Mouse (Mus musculus) liver, embryonic 14.5 days (tissue): Measurements from ENCODE around the gene Umad1. TPM values are rescaled to one million over a fixed set of nuclear protein-coding genes. Genes with fewer than 3 reads are reported as not detected.

Source experiments
- ATAC-seq: fragments of 200-750 bp; cut with Nextera tagmentation; 2 replicates; pipeline ENCODE4 v1.8.0; 2017; ENCODE audit warnings: moderate number of reproducible peaks, mild to moderate bottlenecking, moderate library complexity; ENCODE audit not compliant: insufficient read depth
- DNase-seq, 3 experiments: peaks; one replicate each; pipeline ENCODE4 v3.0.0-alpha.2; 2012 to 2013; ENCODE audit warnings: low read depth in 3 of 3, low spot score in 3 of 3
- H3K27ac ChIP-seq: fragments of 300-500 bp; sonication (generic); 2 replicates; pipeline ENCODE4 v1.5.1; 2014; ENCODE audit warnings: moderate library complexity, mild to moderate bottlenecking, control low read depth, inconsistent platforms
- H3K27me3 ChIP-seq: fragments of 300-500 bp; sonication (generic); 2 replicates; pipeline ENCODE4 v1.6.1; 2014; ENCODE audit warnings: mild to moderate bottlenecking, low read length, moderate library complexity; ENCODE audit not compliant: control insufficient read depth, insufficient read depth
- H3K36me3 ChIP-seq: fragments of 300-500 bp; sonication (generic); replicated peaks from 2 replicates; pipeline ENCODE4 v1.6.1; 2014; ENCODE audit warnings: low read depth; ENCODE audit not compliant: control insufficient read depth, insufficient read depth
- H3K4me1 ChIP-seq, 2 experiments: fragments of 200-500 bp in 1 of 2; fragments of 300-500 bp in 1 of 2; sonication (generic) in 1 of 2; replicated peaks; 2 replicates each; pipeline ENCODE4 v1.6.1; 2012 to 2014; ENCODE audit warnings: antibody characterized with exemption in 1 of 2, inconsistent platforms in 1 of 2, low read length in 1 of 2; ENCODE audit not compliant: control insufficient read depth in 2 of 2, insufficient read depth in 2 of 2
- H3K4me2 ChIP-seq: fragments of 300-500 bp; sonication (generic); 2 replicates; pipeline ENCODE4 v1.6.1; 2014; ENCODE audit warnings: low read depth, mild to moderate bottlenecking, control low read depth, moderate library complexity
- H3K4me3 ChIP-seq, 2 experiments: fragments of 200-500 bp in 1 of 2; fragments of 300-500 bp in 1 of 2; sonication (generic) in 1 of 2; 2 replicates each; pipeline ENCODE4 v1.5.1; 2012 to 2014; ENCODE audit warnings: low read depth in 2 of 2, low read length in 2 of 2, mild to moderate bottlenecking in 2 of 2, control low read depth in 1 of 2, inconsistent platforms in 1 of 2, moderate library complexity in 1 of 2; ENCODE audit not compliant: insufficient read depth in 1 of 2
- H3K9ac ChIP-seq: fragments of 300-500 bp; sonication (generic); replicated peaks from 2 replicates; pipeline ENCODE4 v1.6.1; 2014; ENCODE audit warnings: mild to moderate bottlenecking, control low read depth, moderate library complexity
- H3K9me3 ChIP-seq: fragments of 300-500 bp; sonication (generic); 2 replicates; pipeline ENCODE4 v1.6.1; 2016; ENCODE audit warnings: low read length, mixed read lengths; ENCODE audit not compliant: control insufficient read depth
- CTCF ChIP-seq: IDR thresholded peaks from 2 replicates; pipeline ENCODE4 v1.5.1; 2016; ENCODE audit warnings: antibody characterized with exemption, low read depth, control low read depth
- EP300 ChIP-seq: IDR thresholded peaks from 2 replicates; pipeline ENCODE4 v1.6.1; 2016; ENCODE audit warnings: antibody characterized with exemption, low read depth
- WGBS: fragments of 180-500 bp; shearing (Covaris S2); extraction: QIAGEN DNeasy Blood & Tissue Kit; methylation state at CpG from one replicate; pipeline ENCODE4 v1.1.7; 2014; ENCODE audit not compliant: insufficient replicate concordance; 5-methylcytosine and 5-hydroxymethylcytosine counted together
- polyA plus RNA-seq, 2 experiments: library from polyadenylated mRNA; depleted of rRNA in 1 of 2; stranded (reverse) in 1 of 2; unstranded in 1 of 2; fragments of >200 nt; fragmentation: Nextera tagmentation in 1 of 2; extraction: Ambion mirVana in 1 of 2; gene quantifications; 2 replicates each; pipeline versions ENCODE4 v1.2.1 to v1.2.3; 2012 to 2014

Umad1 gene
- polyA plus RNA-seq, 2 experiments, result 8.1 to 14.7 TPM

DNA sequence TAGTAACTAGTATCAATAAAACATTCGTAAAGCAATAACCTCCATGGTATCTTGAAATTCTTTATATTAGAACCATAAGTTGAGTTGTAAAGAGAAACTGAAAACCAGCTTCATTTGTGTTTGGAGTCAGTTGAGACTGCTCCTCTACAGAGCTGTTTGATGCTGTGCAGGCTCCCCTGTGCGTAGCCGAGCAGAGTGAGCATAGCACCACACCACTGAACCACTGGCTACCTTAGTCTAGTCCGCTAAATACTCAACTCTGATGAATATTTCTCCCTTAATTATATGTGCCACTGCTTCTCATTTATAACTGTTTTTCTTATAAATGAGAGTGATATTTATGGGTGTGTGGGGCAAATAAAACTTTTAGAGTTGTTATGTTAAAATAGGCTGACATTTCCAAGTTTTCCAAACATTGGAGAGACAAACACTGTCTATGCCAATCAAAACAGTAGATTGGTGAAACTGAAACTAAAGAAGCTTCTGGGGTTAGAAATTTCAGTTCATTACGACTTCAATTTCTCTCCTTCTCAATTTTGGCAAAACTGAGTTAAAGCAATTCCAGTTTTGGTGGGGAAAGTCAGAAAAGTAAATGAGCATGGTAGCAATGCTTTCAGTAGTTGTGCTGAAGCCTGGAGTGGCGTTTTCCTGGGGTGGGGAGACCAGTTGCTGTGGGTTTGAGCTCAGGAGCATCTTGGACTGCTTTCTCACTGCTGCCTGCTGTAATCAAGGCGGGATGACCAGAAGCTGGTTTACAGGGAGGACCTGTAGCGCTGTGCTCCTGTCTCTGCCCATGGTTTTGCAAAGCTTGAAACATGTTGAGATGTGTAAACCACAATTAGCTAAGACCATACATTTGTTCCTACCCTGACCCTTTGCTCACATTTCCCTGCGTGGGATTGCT lies 77.7 kb downstream of the Umad1 start:
- Histone ChIP-seq H3K27ac (no peak overlapping the region), H3K27me3 (no peaks in the 10 kb centered on the region), H3K4me1 (no peaks in the 10 kb centered on the region), H3K9me3 (no peaks in the 10 kb centered on the region), H3K36me3 (no peaks in the 10 kb centered on the region), H3K9ac (no peak overlapping the region), H3K4me3 (no peak overlapping the region), H3K4me2 (no peak overlapping the region)
- no peak for ATAC-seq
- TF ChIP-seq EP300 (no peak), CTCF (no peak)
- 75% methylated on average over 9 of the region's 9 CpGs for WGBS
- no peak for DNase-seq

- Histone ChIP-seq H3K9ac (no peak overlapping the region), H3K27ac (no peak overlapping the region), H3K4me3 (no peak overlapping the region), H3K4me2 (no peak overlapping the region), H3K4me1 (peaks cover 13 to 14% of the 10 kb centered on the region in 2 experiments), H3K36me3 (no peaks in the 10 kb centered on the region), H3K27me3 (no peaks in the 10 kb centered on the region), H3K9me3 (no peaks in the 10 kb centered on the region)
- no peak for TF ChIP-seq EP300
- no peak for TF ChIP-seq CTCF
- ATAC-seq (no peak), DNase-seq (no peak)
- 68% methylated on average over 6 of the region's 6 CpGs for WGBS
Measured at GRCm38 (mm10) chr6:8339453-8339852, 80.4 kb downstream of the Umad1 start.

- DNase-seq, result peak in 2 of 3 experiments; percentile 16 to 49
- 26% methylated on average over 4 of the region's 4 CpGs for WGBS
- Histone ChIP-seq H3K4me1 (peaks cover 25 to 28% of the 10 kb centered on the region in 2 experiments), H3K4me2 (peak overlapping the region; percentile 58), H3K36me3 (no peaks in the 10 kb centered on the region), H3K27me3 (no peaks in the 10 kb centered on the region), H3K9me3 (no peaks in the 10 kb centered on the region), H3K4me3 (no peak overlapping the region), H3K27ac (peak overlapping the region; percentile 63), H3K9ac (peak overlapping the region; percentile 37)
- 0 out of 2 replicates have a peak, but pooled peaks have one; percentile 26 for TF ChIP-seq EP300
- peak; percentile 29; the same call in 1 of the 2 replicates for TF ChIP-seq CTCF
- ATAC-seq, result peak; percentile 56; the same call in 1 of the 2 replicates
Measured at GRCm38 (mm10) chr6:8343271-8343670, 84.2 kb downstream of the Umad1 start.

DNA sequence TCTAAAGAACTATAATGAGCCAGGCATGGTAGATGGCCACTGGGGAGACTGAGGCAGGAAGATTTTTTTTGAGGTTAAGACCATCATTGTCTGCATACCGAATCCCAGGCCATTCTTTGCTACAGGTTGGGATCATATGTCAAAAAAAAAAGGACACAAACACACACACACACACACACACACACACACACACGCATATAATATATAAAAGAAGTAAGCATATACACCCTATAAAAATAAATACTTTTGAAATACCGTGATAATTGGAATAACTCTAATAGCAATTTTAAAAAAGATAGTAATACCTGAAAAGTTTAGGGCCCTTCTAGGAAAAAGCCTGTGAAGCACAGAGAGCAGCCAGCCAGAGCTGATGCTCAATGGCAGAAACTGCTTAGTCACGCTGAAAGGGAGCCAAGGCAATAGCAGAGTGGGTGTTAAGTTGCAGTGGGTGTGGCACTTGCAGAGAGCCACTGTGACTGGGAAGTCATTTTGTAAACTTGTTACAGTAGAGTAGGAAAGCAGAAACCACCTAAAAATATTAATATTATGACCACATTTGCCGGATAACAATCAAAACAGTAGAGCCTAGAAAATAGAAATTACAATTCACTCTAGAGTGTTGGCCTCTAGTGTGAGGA lies 86.2 kb downstream of the Umad1 start:
- no peaks in the 10 kb centered on the region for H3K36me3 ChIP-seq
- peak; percentile 83 to 91 (median 88) for DNase-seq
- TF ChIP-seq CTCF, result no peak
- no peak for TF ChIP-seq EP300
- H3K9me3 ChIP-seq, result no peaks in the 10 kb centered on the region
- H3K27ac ChIP-seq, result peak overlapping the region; percentile 61
- H3K27me3 ChIP-seq, result no peaks in the 10 kb centered on the region
- no peak overlapping the region; a peak in 1 of 4 replicates for H3K4me3 ChIP-seq
- ATAC-seq, result peak; percentile 95
- peaks cover 27 to 37% of the 10 kb centered on the region in 2 experiments for H3K4me1 ChIP-seq
- WGBS, result 38% methylated on average over 5 of the region's 5 CpGs
- peak overlapping the region; percentile 38; the same call in 1 of the 2 replicates for H3K9ac ChIP-seq
- peak overlapping the region; percentile 30 for H3K4me2 ChIP-seq

DNA sequence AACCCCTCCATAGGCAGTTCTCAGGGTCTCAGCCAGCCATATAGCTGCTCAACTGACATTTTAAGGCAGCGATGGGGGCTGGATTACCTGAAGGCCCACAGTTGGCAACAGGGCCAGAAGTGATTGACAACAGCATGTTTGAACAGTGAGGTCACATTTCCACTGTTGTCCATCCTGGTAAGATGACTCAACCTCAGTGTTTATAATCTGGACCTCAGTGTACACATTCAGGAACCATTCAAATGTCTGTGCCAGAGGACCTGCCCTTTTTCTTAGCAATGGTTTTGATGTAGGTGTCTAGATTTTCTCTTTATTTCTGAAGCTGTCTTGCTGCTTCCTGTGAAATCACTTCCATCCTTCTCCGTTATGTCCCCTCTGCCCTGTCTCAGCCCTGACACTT lies 88.1 kb downstream of the Umad1 start:
- H3K27ac ChIP-seq, result no peak overlapping the region
- DNase-seq, result no peak

More for the DNA sequence above, 88.1 kb downstream of the Umad1 start:
- Histone ChIP-seq H3K9me3 (no peaks in the 10 kb centered on the region), H3K4me3 (no peak overlapping the region), H3K9ac (no peak overlapping the region), H3K4me2 (no peak overlapping the region), H3K27me3 (no peaks in the 10 kb centered on the region), H3K36me3 (no peaks in the 10 kb centered on the region), H3K4me1 (peaks cover 27 to 39% of the 10 kb centered on the region in 2 experiments)
- TF ChIP-seq CTCF (no peak), EP300 (no peak)
- no peak for ATAC-seq
- WGBS, result 74% methylated on average over 2 of the region's 2 CpGs
